Mouse (Mus musculus): Measurements from ENCODE around the gene Cdkn2c. TPM values are rescaled to one million over a fixed set of nuclear protein-coding genes. Genes with fewer than 3 reads are reported as not detected.
A peak's percentile ranks its signal among the peaks of the same experiment; 100 is the strongest.

Gene Cdkn2c
- polyA plus RNA-seq, 1 experiment from 2014 or later, result 5.3 TPM

- Histone ChIP-seq H3K9me3 (no peaks in the 10 kb centered on the region), H3K27me3 (peaks cover 35% of the 10 kb centered on the region), H3K9ac (peak overlapping the region; percentile 89), H3K36me3 (no peaks in the 10 kb centered on the region), H3K4me2 (replicated peaks) (peak overlapping the region; percentile 98), H3K27ac (no peak overlapping the region), H3K4me3 (peak overlapping the region; percentile 72), H3K4me1 (peaks cover 20% of the 10 kb centered on the region)
- ATAC-seq (ENCODE audit: low FRiP score, low read depth), result peak; percentile 12; the same call in 1 of the 2 replicates
- WGBS, result under 1% methylated on average over 49 of the region's 49 CpGs
Observed at GRCm38 (mm10) chr4:109665982-109666460, 968 bp downstream of the Cdkn2c start.

GRCm38 (mm10) chr4:109665101-109665981 is 1.6 kb downstream of the Cdkn2c start:
- H3K4me2 ChIP-seq (replicated peaks), result peak overlapping the region; percentile 98
- ATAC-seq (ENCODE audit: low FRiP score, low read depth), result no peak
- H3K4me1 ChIP-seq, result peaks cover 20% of the 10 kb centered on the region
- no peak overlapping the region for H3K27ac ChIP-seq
- under 1% methylated on average over 49 of the region's 49 CpGs for WGBS
- peak overlapping the region; percentile 72 for H3K4me3 ChIP-seq
- H3K36me3 ChIP-seq, result no peaks in the 10 kb centered on the region
- H3K9me3 ChIP-seq, result no peaks in the 10 kb centered on the region
- peaks cover 40% of the 10 kb centered on the region for H3K27me3 ChIP-seq
- peak overlapping the region; percentile 89 for H3K9ac ChIP-seq

DNA sequence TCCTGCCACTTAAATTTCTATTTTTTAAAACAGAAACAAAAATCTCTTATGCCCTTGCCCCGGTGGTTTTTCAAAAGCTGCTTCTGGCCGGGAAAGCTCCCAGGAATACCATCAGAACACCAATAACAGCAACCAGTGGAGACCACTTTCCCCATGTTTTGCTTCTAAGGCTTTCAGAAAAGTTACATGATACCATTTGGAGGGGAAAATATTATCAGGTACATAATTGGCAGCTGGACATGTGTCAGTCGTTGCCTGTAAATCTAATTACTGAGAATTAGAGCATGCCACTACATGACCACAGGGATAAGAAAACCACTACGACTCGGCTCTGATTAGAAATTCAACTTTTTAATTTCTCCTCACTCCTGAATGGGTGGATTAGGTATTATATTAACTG is 2.9 kb downstream of the Cdkn2c start:
- H3K36me3 ChIP-seq, result no peaks in the 10 kb centered on the region
- H3K9me3 ChIP-seq, result no peaks in the 10 kb centered on the region
- H3K4me2 ChIP-seq (replicated peaks), result peak overlapping the region; percentile 98
- H3K27ac ChIP-seq, result no peak overlapping the region
- peaks cover 50% of the 10 kb centered on the region for H3K27me3 ChIP-seq
- ATAC-seq (ENCODE audit: low FRiP score, low read depth), result no peak
- peak overlapping the region; percentile 72; the same call in 1 of the 2 replicates for H3K4me3 ChIP-seq
- no peak overlapping the region for H3K9ac ChIP-seq
- peaks cover 20% of the 10 kb centered on the region for H3K4me1 ChIP-seq
- 10% methylated on average over 5 of the region's 5 CpGs for WGBS

GRCm38 (mm10) chr4:109662271-109662670 is 4.7 kb downstream of the Cdkn2c start:
- H3K27me3 ChIP-seq, result peaks cover 67% of the 10 kb centered on the region
- no peaks in the 10 kb centered on the region for H3K9me3 ChIP-seq
- peaks cover 24% of the 10 kb centered on the region for H3K4me1 ChIP-seq
- no peak for ATAC-seq (ENCODE audit: low FRiP score, low read depth)
- H3K4me2 ChIP-seq (replicated peaks), result no peak overlapping the region
- H3K9ac ChIP-seq, result no peak overlapping the region
- H3K36me3 ChIP-seq, result no peaks in the 10 kb centered on the region
- H3K27ac ChIP-seq, result no peak overlapping the region
- H3K4me3 ChIP-seq, result no peak overlapping the region
- WGBS, result 7% methylated on average over 5 of the region's 5 CpGs

GRCm38 (mm10) chr4:109661183-109661582 is 5.8 kb downstream of the Cdkn2c start:
- Histone ChIP-seq H3K9me3 (no peaks in the 10 kb centered on the region), H3K4me2 (replicated peaks) (no peak overlapping the region), H3K4me1 (peaks cover 26% of the 10 kb centered on the region), H3K27me3 (peaks cover 78% of the 10 kb centered on the region), H3K9ac (no peak overlapping the region), H3K27ac (no peak overlapping the region), H3K4me3 (no peak overlapping the region), H3K36me3 (no peaks in the 10 kb centered on the region)
- WGBS, result 9% methylated on average over 5 of the region's 5 CpGs
- no peak for ATAC-seq (ENCODE audit: low FRiP score, low read depth)

DNA sequence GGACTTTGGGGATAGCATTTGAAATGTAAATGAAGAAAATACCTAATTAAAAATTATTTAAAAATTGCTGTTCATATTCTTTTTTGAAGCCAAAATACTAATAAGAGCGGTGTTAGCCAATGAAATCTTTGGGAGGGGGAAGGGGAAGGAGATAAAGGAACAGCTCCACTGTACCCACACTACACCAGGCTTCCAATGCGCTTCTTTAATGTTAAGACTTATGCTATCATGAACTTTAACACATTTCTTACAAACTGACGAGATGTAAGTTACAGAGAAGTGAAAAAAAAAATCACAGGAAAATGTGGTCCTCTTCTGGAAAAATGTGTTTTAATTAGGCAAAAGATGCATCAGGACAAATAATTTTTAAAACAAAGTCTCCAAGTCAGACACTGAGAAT is 6.4 kb downstream of the Cdkn2c start:
- Histone ChIP-seq H3K9ac (no peak overlapping the region), H3K4me1 (peaks cover 24% of the 10 kb centered on the region), H3K27me3 (peaks cover 79% of the 10 kb centered on the region), H3K9me3 (no peaks in the 10 kb centered on the region), H3K27ac (no peak overlapping the region), H3K4me3 (no peak overlapping the region), H3K36me3 (no peaks in the 10 kb centered on the region), H3K4me2 (replicated peaks) (no peak overlapping the region)
- ATAC-seq (ENCODE audit: low FRiP score, low read depth), result no peak
- WGBS, result 8% methylated on average over 3 of the region's 3 CpGs

DNA sequence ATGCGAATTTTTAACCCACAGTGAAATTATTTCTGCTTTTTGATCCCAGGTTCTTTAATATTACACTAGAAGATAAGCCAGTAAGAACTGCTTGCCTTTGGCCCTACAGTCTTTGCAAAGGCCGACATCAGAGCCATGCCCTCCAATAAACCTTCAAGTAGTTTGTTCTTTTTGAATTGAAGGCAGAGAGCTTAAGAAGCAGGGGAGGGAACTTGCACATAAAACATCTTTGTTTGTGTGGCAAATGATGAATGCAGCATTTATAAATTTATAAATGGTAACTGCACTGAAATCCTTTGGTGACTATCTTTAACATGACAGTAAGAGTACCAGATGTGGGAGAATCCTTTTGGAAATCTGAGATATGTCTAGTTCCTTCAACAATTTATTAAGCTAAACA is 7.4 kb downstream of the Cdkn2c start:
- Histone ChIP-seq H3K36me3 (no peaks in the 10 kb centered on the region), H3K9me3 (no peaks in the 10 kb centered on the region), H3K4me1 (peaks cover 17% of the 10 kb centered on the region), H3K4me3 (no peak overlapping the region), H3K4me2 (replicated peaks) (no peak overlapping the region), H3K9ac (no peak overlapping the region), H3K27ac (no peak overlapping the region), H3K27me3 (peaks cover 79% of the 10 kb centered on the region)
- WGBS, result 10% methylated on average over 2 of the region's 2 CpGs
- no peak for ATAC-seq (ENCODE audit: low FRiP score, low read depth)

GRCm38 (mm10) chr4:109658826-109659225 is 8.2 kb downstream of the Cdkn2c start:
- Histone ChIP-seq H3K27me3 (peaks cover 76% of the 10 kb centered on the region), H3K9me3 (no peaks in the 10 kb centered on the region), H3K36me3 (no peaks in the 10 kb centered on the region), H3K27ac (no peak overlapping the region), H3K4me1 (peaks cover 13% of the 10 kb centered on the region), H3K4me2 (replicated peaks) (no peak overlapping the region), H3K9ac (no peak overlapping the region), H3K4me3 (no peak overlapping the region)
- WGBS, result 2% methylated on average over 8 of the region's 8 CpGs
- no peak for ATAC-seq (ENCODE audit: low FRiP score, low read depth)

DNA sequence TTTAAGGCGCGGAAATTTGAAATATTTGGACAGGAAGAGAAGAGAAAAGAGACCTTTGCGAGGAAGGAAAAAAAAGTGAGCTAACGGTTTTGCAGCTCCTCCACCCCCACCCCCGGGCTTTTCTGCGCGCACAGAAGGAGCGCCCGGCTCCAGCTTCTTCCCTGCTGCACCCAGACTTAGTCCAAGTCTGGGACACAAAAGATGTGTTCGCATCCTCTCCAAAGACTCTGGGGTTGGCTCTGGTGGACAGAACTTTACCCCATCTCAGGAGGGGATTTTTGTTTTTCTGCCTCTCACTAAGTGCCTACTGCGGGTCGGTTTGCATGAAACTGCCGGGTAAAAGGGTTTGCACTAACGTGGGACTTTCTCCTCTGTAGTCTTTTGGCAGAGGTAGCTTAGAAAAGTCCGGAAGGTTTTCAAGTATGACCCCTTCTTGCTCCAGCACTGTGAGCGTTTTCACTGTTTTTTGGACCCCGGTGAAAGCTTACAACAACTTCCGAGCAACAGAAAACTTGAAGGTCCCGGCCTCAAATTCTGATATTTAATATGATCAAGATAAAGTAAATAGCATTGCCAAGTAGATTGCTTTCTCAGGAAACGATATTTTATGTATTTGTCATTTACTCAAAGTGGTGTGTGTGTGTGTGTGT is 9.0 kb downstream of the Cdkn2c start:
- H3K4me3 ChIP-seq, result peak overlapping the region; percentile 41
- H3K27ac ChIP-seq, result no peak overlapping the region
- H3K36me3 ChIP-seq, result no peaks in the 10 kb centered on the region
- peak overlapping the region; percentile 67 for H3K4me2 ChIP-seq (replicated peaks)
- no peaks in the 10 kb centered on the region for H3K9me3 ChIP-seq
- H3K4me1 ChIP-seq, result peaks cover 13% of the 10 kb centered on the region
- ATAC-seq (ENCODE audit: low FRiP score, low read depth), result no peak
- no peak overlapping the region for H3K9ac ChIP-seq
- peaks cover 77% of the 10 kb centered on the region for H3K27me3 ChIP-seq
- WGBS, result 1% methylated on average over 20 of the region's 20 CpGs

DNA sequence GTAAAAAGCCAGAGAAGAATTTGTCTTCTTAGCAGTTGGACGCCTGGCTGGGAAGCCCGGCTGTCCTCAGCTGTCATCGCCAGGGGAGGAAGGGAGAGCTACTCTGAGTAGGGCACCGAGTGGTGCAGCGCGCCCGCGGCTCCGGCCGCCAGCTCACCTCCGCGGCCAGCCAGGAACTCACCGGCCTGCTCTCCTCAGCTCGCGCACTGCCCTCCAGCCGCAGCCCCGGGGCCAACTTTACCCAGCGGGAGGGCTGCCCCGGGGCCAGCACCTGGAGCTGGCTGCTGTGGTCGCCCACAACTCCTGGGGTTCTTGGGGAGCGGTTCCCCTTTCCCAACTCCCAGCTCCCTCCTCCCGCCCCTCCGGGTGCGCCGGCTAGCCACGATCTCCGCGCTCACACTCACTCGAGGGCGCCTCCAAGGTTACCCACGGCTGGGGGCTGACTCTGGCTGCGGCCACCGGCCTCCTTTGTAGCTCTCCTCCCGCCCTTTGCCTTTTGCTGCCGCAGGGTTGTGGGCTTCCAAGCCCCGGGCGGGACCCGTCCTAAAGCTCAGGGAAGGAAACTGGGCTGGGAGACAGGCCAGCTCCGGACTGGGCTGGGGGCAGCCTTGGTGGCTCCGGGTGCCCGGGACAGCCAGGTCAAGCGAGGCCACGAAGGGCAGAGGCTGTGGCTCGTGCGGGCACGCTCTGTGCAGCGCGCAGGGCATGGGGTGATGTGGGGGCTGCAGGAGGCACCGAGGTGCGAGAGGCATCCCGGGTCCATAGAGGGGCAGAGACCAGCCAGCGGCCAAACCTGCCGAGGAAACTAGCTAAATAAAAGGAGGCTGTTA is 9.8 kb downstream of the Cdkn2c start:
- H3K36me3 ChIP-seq, result no peaks in the 10 kb centered on the region
- H3K27ac ChIP-seq, result no peak overlapping the region
- H3K4me1 ChIP-seq, result peaks cover 13% of the 10 kb centered on the region
- no peaks in the 10 kb centered on the region for H3K9me3 ChIP-seq
- WGBS, result under 1% methylated on average over 52 of the region's 53 CpGs
- H3K27me3 ChIP-seq, result peaks cover 73% of the 10 kb centered on the region
- peak; percentile 77 for ATAC-seq (ENCODE audit: low FRiP score, low read depth)
- H3K4me2 ChIP-seq (replicated peaks), result peak overlapping the region; percentile 67
- H3K9ac ChIP-seq, result peak overlapping the region; percentile 55
- H3K4me3 ChIP-seq, result peak overlapping the region; percentile 41

GRCm38 (mm10) chr4:109656301-109656700 is 10.7 kb downstream of the Cdkn2c start:
- Histone ChIP-seq H3K27me3 (peaks cover 67% of the 10 kb centered on the region), H3K4me3 (no peak overlapping the region), H3K4me2 (replicated peaks) (no peak overlapping the region), H3K4me1 (peaks cover 13% of the 10 kb centered on the region), H3K9me3 (no peaks in the 10 kb centered on the region), H3K9ac (no peak overlapping the region), H3K36me3 (no peaks in the 10 kb centered on the region), H3K27ac (no peak overlapping the region)
- WGBS, result 3% methylated on average over 4 of the region's 4 CpGs
- ATAC-seq (ENCODE audit: low FRiP score, low read depth), result no peak

GRCm38 (mm10) chr4:109655738-109656137 is 11.3 kb downstream of the Cdkn2c start:
- peaks cover 63% of the 10 kb centered on the region for H3K27me3 ChIP-seq
- ATAC-seq (ENCODE audit: low FRiP score, low read depth), result no peak
- H3K4me2 ChIP-seq (replicated peaks), result no peak overlapping the region
- H3K36me3 ChIP-seq, result no peaks in the 10 kb centered on the region
- no peaks in the 10 kb centered on the region for H3K9me3 ChIP-seq
- H3K9ac ChIP-seq, result no peak overlapping the region
- H3K27ac ChIP-seq, result no peak overlapping the region
- H3K4me1 ChIP-seq, result peaks cover 13% of the 10 kb centered on the region
- no peak overlapping the region for H3K4me3 ChIP-seq
- whole genome bisulfite sequencing, result 37% methylated on average over 2 of the region's 2 CpGs
